In genomic region chr11:50211322-50212059, GRCm38 (mm10) we compare ENCODE assay signal across 8 mouse cellular contexts. TPM values are rescaled to one million over a fixed set of nuclear protein-coding genes. Genes with fewer than 3 reads are reported as not detected.
DNase-seq lines count a peak whose midpoint lies in the region; ATAC-seq and TF ChIP-seq lines count a peak whose summit lies in the region.

No protein-coding gene starts in this region.

- no peak for ATAC-seq in liver, embryonic 13.5 days (ENCODE audit: low read depth)

- DNase-seq in cerebellum, adult 9-10 months, result peak; percentile 46
- no peak for DNase-seq in cerebellum, postnatal 10 days
- DNase-seq in testis, postnatal 10 days (ENCODE audit: low spot score), result no peak
- no peak for DNase-seq in liver, embryonic 13.5 days
- DNase-seq in spleen, postnatal 14 days (ENCODE audit: low spot score in 2 of 2), result no peak
- no peak for DNase-seq in thymus, adult 2 months
- DNase-seq in urinary bladder, adult 18-20 months (ENCODE audit: low spot score in 2 of 2), result no peak

- peak overlapping the region; percentile 98 for H3K9ac ChIP-seq in liver, embryonic 13.5 days

- no peaks in the 10 kb centered on the region; the same call in 1 of the 2 replicates for H3K36me3 ChIP-seq in testis, adult 2 months (ENCODE audit: control insufficient read depth, insufficient read depth, low read length)
- H3K36me3 ChIP-seq in liver, embryonic 13.5 days, result peaks cover 19% of the 10 kb centered on the region
- peaks cover 10% of the 10 kb centered on the region for H3K36me3 ChIP-seq in thymus, adult 2 months (ENCODE audit: control insufficient read depth, insufficient read depth, low read length)

- no peak for TF ChIP-seq CTCF in testis, adult 2 months (IDR thresholded peaks at IDR 0.05; ENCODE audit: control insufficient read depth, insufficient read depth, insufficient replicate concordance, low read depth, low read length)
- no peak for TF ChIP-seq CTCF in thymus, adult 2 months (IDR thresholded peaks at IDR 0.05; ENCODE audit: borderline replicate concordance, control insufficient read depth, extremely low read depth, insufficient read depth, low read length, poor library complexity)

- peak overlapping the region; percentile 78 for H3K4me2 ChIP-seq in liver, embryonic 13.5 days

- H3K9me3 ChIP-seq in liver, embryonic 13.5 days (replicated peaks), result no peaks in the 10 kb centered on the region

- no peak for TF ChIP-seq POLR2A in testis, adult 2 months (IDR thresholded peaks at IDR 0.05; ENCODE audit: control insufficient read depth, low read depth, low read length)
- TF ChIP-seq POLR2A in thymus, adult 2 months (IDR thresholded peaks at IDR 0.05; ENCODE audit: control insufficient read depth, extremely low read depth, insufficient read depth, low read length, poor library complexity), result no peak

- no peaks in the 10 kb centered on the region for H3K27me3 ChIP-seq in testis, adult 2 months (ENCODE audit: control insufficient read depth, insufficient read depth, low read length)
- no peaks in the 10 kb centered on the region for H3K27me3 ChIP-seq in liver, embryonic 13.5 days
- H3K27me3 ChIP-seq in thymus, adult 2 months (ENCODE audit: control insufficient read depth, insufficient read depth, low read length), result no peaks in the 10 kb centered on the region

- H3K4me3 ChIP-seq in testis, adult 2 months (ENCODE audit: control insufficient read depth, low read depth, low read length), result peak overlapping the region; percentile 95
- peak overlapping the region; percentile 92 for H3K4me3 ChIP-seq in liver, embryonic 13.5 days (replicated peaks)
- H3K4me3 ChIP-seq in thymus, adult 2 months (ENCODE audit: control insufficient read depth, insufficient read depth, low read length), result no peak overlapping the region; the same call in 1 of the 2 replicates

- no peak overlapping the region for H3K27ac ChIP-seq in testis, adult 2 months (ENCODE audit: control insufficient read depth, insufficient read depth, low read depth, low read length)
- H3K27ac ChIP-seq in liver, embryonic 13.5 days, result peak overlapping the region; percentile 99
- H3K27ac ChIP-seq in thymus, adult 2 months (ENCODE audit: control insufficient read depth, insufficient read depth, low read length), result no peak overlapping the region; the same call in 1 of the 2 replicates

- 72% methylated on average over 3 of the region's 3 CpGs for WGBS in liver, embryonic 13.5 days (ENCODE audit: insufficient replicate concordance)
- WGBS in thymus, adult 2 months, result 92% methylated on average over 3 of the region's 3 CpGs

- peaks cover 2% of the 10 kb centered on the region for H3K4me1 ChIP-seq in testis, adult 2 months (ENCODE audit: control insufficient read depth, insufficient read depth, low read length)
- peaks cover 74% of the 10 kb centered on the region for H3K4me1 ChIP-seq in liver, embryonic 13.5 days (replicated peaks)
- H3K4me1 ChIP-seq in thymus, adult 2 months (replicated peaks; ENCODE audit: control insufficient read depth, insufficient read depth, low read length), result peaks cover 7% of the 10 kb centered on the region

RNA-seq across cellular contexts. Expression of gene Mgat4b, which starts 0.8 kb away (rescaled TPM):
- polyA plus RNA-seq in testis, adult 2 months (2012; rRNA removed), result 19.5 and 20.8 TPM in 2 replicates
- polyA plus RNA-seq in liver, embryonic 13.5 days (2015; fragmentation: Nextera tagmentation; extraction: Ambion mirVana), result 11.4 and 12.1 TPM in 2 replicates
- polyA plus RNA-seq in thymus, adult 2 months (2012; rRNA removed), result 29.5 and 29.7 TPM in 2 replicates

RNA-seq across cellular contexts. Expression of gene Sqstm1, which starts 0.9 kb away (rescaled TPM):
- polyA plus RNA-seq in testis, adult 2 months (2012; rRNA removed), result 43.2 and 46.7 TPM in 2 replicates
- polyA plus RNA-seq in liver, embryonic 13.5 days (2015; fragmentation: Nextera tagmentation; extraction: Ambion mirVana), result 132 and 133 TPM in 2 replicates
- 159 and 173 TPM in 2 replicates for polyA plus RNA-seq in thymus, adult 2 months (2012; rRNA removed)

RNA-seq across cellular contexts. Expression of gene Ltc4s, which starts 26.9 kb away (rescaled TPM):
- polyA plus RNA-seq in testis, adult 2 months (2012; rRNA removed), result 11.0 and 15.5 TPM in 2 replicates
- polyA plus RNA-seq in liver, embryonic 13.5 days (2015; fragmentation: Nextera tagmentation; extraction: Ambion mirVana), result 0.49 and 0.99 TPM in 2 replicates
- 34.4 and 46.9 TPM in 2 replicates for polyA plus RNA-seq in thymus, adult 2 months (2012; rRNA removed)

RNA-seq across cellular contexts. Expression of gene Mrnip, which starts 37.2 kb away (rescaled TPM):
- polyA plus RNA-seq in testis, adult 2 months (2012; rRNA removed), result 30.4 and 39.1 TPM in 2 replicates
- 8.1 and 8.5 TPM in 2 replicates for polyA plus RNA-seq in liver, embryonic 13.5 days (2015; fragmentation: Nextera tagmentation; extraction: Ambion mirVana)
- 8.7 and 8.9 TPM in 2 replicates for polyA plus RNA-seq in thymus, adult 2 months (2012; rRNA removed)
